In genomic region chr12:40795768-40796167, GRCm38 (mm10) we compare ENCODE assay signal across 24 mouse cellular contexts.
DNase-seq lines count a peak whose midpoint lies in the region; ATAC-seq and TF ChIP-seq lines count a peak whose summit lies in the region.
"Had no signal": no experiment of that assay in that cellular context is flagged by ENCODE, and none has a peak within 500 bp of the region (broad histone marks: within the 10 kb centered on the region; RNA-seq: fewer than 3 reads in every experiment).

No protein-coding gene starts in this region.

- intact Hi-C loops in left cerebral cortex, adult 2 months (cut with DNase I) = loop anchor here (5.0 kb wide), 1 partner anchor 348 kb away; the partner anchor contains the start of genes Dock4 and Zfp277

- 0 out of 2 replicates have a peak, but pooled peaks have one; percentile 39 for ATAC-seq in lung, embryonic 16.5 days (ENCODE audit: low read depth)
- ATAC-seq in lung, postnatal 0 days = no peak
- ATAC-seq: CD4-positive, CD25-positive, alpha-beta regulatory T cell, adult 4 months; forebrain, embryonic 14.5 days; forebrain, postnatal 0 days had no signal

- 38% methylated on average over 2 of the region's 2 CpGs for WGBS in kidney, adult 2 months
- WGBS in lung, embryonic 16.5 days = 30% methylated on average over 2 of the region's 2 CpGs
- WGBS in lung, postnatal 0 days = 42% methylated on average over 2 of the region's 2 CpGs

- DNase-seq in kidney, adult 2 months = no peak
- DNase-seq in kidney, postnatal 14 days = no peak
- DNase-seq in left cerebral cortex, adult 2 months (ENCODE audit: extremely low spot score in 1 of 2, low spot score in 2 of 2) = no peak
- DNase-seq in left cerebral cortex, adult 11 months (ENCODE audit: low spot score) = no peak
- no peak for DNase-seq in lung, postnatal 0 days (ENCODE audit: low spot score)
- DNase-seq: adrenal gland, adult 2 months; adrenal gland, postnatal 14 days; cerebellum, adult 11 months; cerebellum, adult 2 months; cerebellum, adult 9-11 months; cerebellum, postnatal 25 days; forebrain, postnatal 0 days; gastrocnemius, postnatal 25 days; heart, adult 2 months; heart, postnatal 14 days; heart, postnatal 4 days had no signal

- peak overlapping the region; percentile 94 for H3K27ac ChIP-seq in kidney, adult 2 months (ENCODE audit: insufficient read depth, low read depth, low read length)
- peak overlapping the region; percentile 19; the same call in 1 of the 2 replicates for H3K27ac ChIP-seq in left cerebral cortex, adult 2 months
- no peak overlapping the region for H3K27ac ChIP-seq in lung, embryonic 16.5 days (ENCODE audit: low read length)
- H3K27ac ChIP-seq in lung, postnatal 0 days (ENCODE audit: low read length) = no peak overlapping the region
- H3K27ac ChIP-seq: embryonic facial prominence, embryonic 12.5 days; embryonic facial prominence, embryonic 15.5 days; heart, adult 2 months; hindbrain, embryonic 14.5 days had no signal

- H3K36me3 ChIP-seq in kidney, adult 2 months (ENCODE audit: control insufficient read depth, insufficient read depth, low read length) = no peaks in the 10 kb centered on the region
- no peaks in the 10 kb centered on the region for H3K36me3 ChIP-seq in lung, embryonic 16.5 days (ENCODE audit: control insufficient read depth, insufficient read depth, low read length)
- no peaks in the 10 kb centered on the region for H3K36me3 ChIP-seq in lung, postnatal 0 days (ENCODE audit: insufficient read depth, low read length)
- H3K36me3 ChIP-seq: embryonic facial prominence, embryonic 12.5 days; embryonic facial prominence, embryonic 15.5 days; heart, embryonic 10.5 days; heart, embryonic 13.5 days had no signal

- peaks cover 13% of the 10 kb centered on the region for H3K4me1 ChIP-seq in kidney, adult 2 months (ENCODE audit: control insufficient read depth, insufficient read depth, low read length)
- peaks cover 13% of the 10 kb centered on the region for H3K4me1 ChIP-seq in lung, embryonic 16.5 days (replicated peaks; ENCODE audit: control insufficient read depth, insufficient read depth, low read length)
- peaks cover 4% of the 10 kb centered on the region; the same call in 1 of the 2 replicates for H3K4me1 ChIP-seq in lung, postnatal 0 days (ENCODE audit: insufficient read depth, low read depth, low read length)

- no peak overlapping the region for H3K9ac ChIP-seq in lung, embryonic 16.5 days (ENCODE audit: low read length)
- H3K9ac ChIP-seq in lung, postnatal 0 days (replicated peaks; ENCODE audit: low read depth) = no peak overlapping the region
- H3K9ac ChIP-seq: embryonic facial prominence, embryonic 12.5 days; embryonic facial prominence, embryonic 15.5 days; forebrain, postnatal 0 days; heart, embryonic 13.5 days; hindbrain, embryonic 14.5 days had no signal

- TF ChIP-seq POLR2A in kidney, adult 2 months (IDR thresholded peaks at IDR 0.05; ENCODE audit: low read depth, low read length) = no peak

- H3K4me2 ChIP-seq in lung, embryonic 16.5 days (ENCODE audit: low read depth, low read length) = no peak overlapping the region
- no peak overlapping the region for H3K4me2 ChIP-seq in lung, postnatal 0 days (replicated peaks; ENCODE audit: low read depth, low read length)
- H3K4me2 ChIP-seq: embryonic facial prominence, embryonic 12.5 days; embryonic facial prominence, embryonic 15.5 days; heart, embryonic 13.5 days; hindbrain, embryonic 14.5 days had no signal

- no peaks in the 10 kb centered on the region for H3K9me3 ChIP-seq in lung, embryonic 16.5 days (ENCODE audit: control insufficient read depth, low read length)
- no peaks in the 10 kb centered on the region for H3K9me3 ChIP-seq in lung, postnatal 0 days (ENCODE audit: low read length)
- H3K9me3 ChIP-seq: embryonic facial prominence, embryonic 12.5 days; embryonic facial prominence, embryonic 15.5 days; heart, embryonic 10.5 days; heart, embryonic 13.5 days had no signal

- TF ChIP-seq CTCF in kidney, adult 2 months (conservative IDR thresholded peaks at IDR 0.05; ENCODE audit: insufficient read depth, insufficient read length, low read depth, low read length) = no peak
- TF ChIP-seq CTCF in left cerebral cortex, adult 2 months (IDR thresholded peaks at IDR 0.05) = no peak
- no peak for TF ChIP-seq CTCF in lung, postnatal 0 days (IDR thresholded peaks at IDR 0.05)

- H3K27me3 ChIP-seq in kidney, adult 2 months (replicated peaks; ENCODE audit: control insufficient read depth, insufficient read depth, low read length) = no peaks in the 10 kb centered on the region
- no peaks in the 10 kb centered on the region for H3K27me3 ChIP-seq in lung, embryonic 16.5 days (ENCODE audit: control insufficient read depth, insufficient read depth, low read depth, low read length)
- no peaks in the 10 kb centered on the region for H3K27me3 ChIP-seq in lung, postnatal 0 days (replicated peaks; ENCODE audit: insufficient read depth, low read length)
- H3K27me3 ChIP-seq: embryonic facial prominence, embryonic 12.5 days; embryonic facial prominence, embryonic 15.5 days had no signal

- no peak overlapping the region for H3K4me3 ChIP-seq in kidney, adult 2 months (ENCODE audit: insufficient read depth, low read depth, low read length)
- H3K4me3 ChIP-seq in left cerebral cortex, adult 2 months = no peak overlapping the region; the same call in 1 of the 2 replicates
- no peak overlapping the region for H3K4me3 ChIP-seq in lung, embryonic 16.5 days (ENCODE audit: low read length)
- no peak overlapping the region for H3K4me3 ChIP-seq in lung, postnatal 0 days (ENCODE audit: low read depth, low read length)
- H3K4me3 ChIP-seq: embryonic facial prominence, embryonic 12.5 days; embryonic facial prominence, embryonic 15.5 days; heart, adult 2 months; heart, embryonic 10.5 days; heart, embryonic 13.5 days had no signal

- no peak for TF ChIP-seq EP300 in lung, postnatal 0 days (IDR thresholded peaks at IDR 0.05)

Comparison
In these comparisons a context has a peak if more than half of its experiments do, and no peak if none do; other contexts are left out.
1. H3K27ac ChIP-seq: peak in kidney, adult 2 months (single experiment) and left cerebral cortex, adult 2 months (single experiment); none in lung, embryonic 16.5 days (single experiment) and lung, postnatal 0 days (single experiment).